Mouse (Mus musculus): ENCODE measurements at regions not wholly inside any gene's neighbourhood (a gene's known extent, or its start where the extent isn't known, plus 50 kb on each side); places are given as distances from the start of the nearest gene placed in this dataset.
A peak's percentile ranks its signal among the peaks of the same experiment; 100 is the strongest.

DNA sequence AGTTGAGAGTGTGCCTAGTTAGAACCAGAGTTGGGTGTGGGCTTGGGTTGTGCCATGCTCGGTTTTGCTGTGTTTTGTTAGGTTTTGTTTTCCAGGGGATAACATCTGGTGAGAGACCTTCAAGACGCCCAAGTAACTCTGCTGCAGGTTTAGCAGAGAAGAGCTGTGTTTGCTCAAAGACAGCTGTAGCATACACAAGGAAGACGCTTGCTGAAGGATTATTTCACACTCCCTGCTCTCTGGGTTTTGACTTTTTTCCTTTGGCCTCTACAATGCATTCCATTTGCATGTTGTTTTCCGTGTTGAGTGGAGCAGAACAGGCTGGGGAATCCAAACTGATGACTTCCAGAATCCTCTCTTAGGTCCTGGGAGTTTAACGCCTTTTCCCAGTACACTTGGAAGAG, 170.8 kb downstream of the Kctd12 start:
- Histone ChIP-seq H3K9ac (replicated peaks) (no peak overlapping the region), H3K27ac (ENCODE audit: low read depth) (peak overlapping the region; percentile 71; the same call in 1 of the 2 replicates), H3K36me3 (replicated peaks; ENCODE audit: insufficient read depth, low read length) (no peaks in the 10 kb centered on the region), H3K27me3 (ENCODE audit: insufficient read depth, low read length) (no peaks in the 10 kb centered on the region), H3K9me3 (ENCODE audit: low read length) (no peaks in the 10 kb centered on the region), H3K4me2 (ENCODE audit: low read depth, low read length) (peak overlapping the region; percentile 45; the same call in 1 of the 2 replicates), H3K4me1 (ENCODE audit: insufficient read depth) (peaks cover 9% of the 10 kb centered on the region), H3K4me3 (ENCODE audit: low read depth, low read length) (no peak overlapping the region)
- WGBS (ENCODE audit: insufficient replicate concordance) = 45% methylated on average over 5 of the region's 5 CpGs
- ATAC-seq (no peak), DNase-seq (no peak)
- TF ChIP-seq EP300 (IDR thresholded peaks at IDR 0.05; ENCODE audit: low read depth) (no peak), CTCF (IDR thresholded peaks at IDR 0.05; ENCODE audit: low read depth) (no peak)

DNA sequence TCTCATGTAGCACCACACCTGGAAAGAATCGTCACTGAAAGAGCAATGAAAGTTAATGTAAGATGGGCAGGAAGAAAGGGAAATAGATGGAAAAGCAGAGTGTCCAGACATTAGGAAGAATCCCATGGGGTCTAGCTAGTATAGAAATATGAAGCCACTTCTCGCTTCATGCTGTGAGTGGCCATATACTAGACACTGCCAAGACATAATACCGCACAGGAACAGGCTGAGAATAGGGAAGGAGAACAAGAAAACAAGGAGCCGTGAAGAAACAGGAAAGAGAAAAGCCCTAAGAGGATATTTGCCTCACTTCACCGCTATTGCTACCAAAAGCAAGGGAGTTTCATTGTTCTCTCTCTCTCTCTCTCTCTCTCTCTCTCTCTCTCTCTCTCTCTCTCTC, 171.4 kb downstream of the Kctd12 start:
- H3K4me2 ChIP-seq (ENCODE audit: low read depth, low read length) = peak overlapping the region; percentile 45
- H3K27me3 ChIP-seq (ENCODE audit: insufficient read depth, low read length) = no peaks in the 10 kb centered on the region
- peak overlapping the region; percentile 71 for H3K27ac ChIP-seq (ENCODE audit: low read depth)
- TF ChIP-seq EP300 (IDR thresholded peaks at IDR 0.05; ENCODE audit: low read depth) (no peak), CTCF (IDR thresholded peaks at IDR 0.05; ENCODE audit: low read depth) (no peak)
- 34% methylated on average over 5 of the region's 5 CpGs for WGBS (ENCODE audit: insufficient replicate concordance)
- H3K9ac ChIP-seq (replicated peaks) = no peak overlapping the region
- no peak overlapping the region for H3K4me3 ChIP-seq (ENCODE audit: low read depth, low read length)
- no peak for ATAC-seq
- peaks cover 13% of the 10 kb centered on the region for H3K4me1 ChIP-seq (ENCODE audit: insufficient read depth)
- DNase-seq = no peak
- H3K36me3 ChIP-seq (replicated peaks; ENCODE audit: insufficient read depth, low read length) = no peaks in the 10 kb centered on the region
- H3K9me3 ChIP-seq (ENCODE audit: low read length) = no peaks in the 10 kb centered on the region

DNA sequence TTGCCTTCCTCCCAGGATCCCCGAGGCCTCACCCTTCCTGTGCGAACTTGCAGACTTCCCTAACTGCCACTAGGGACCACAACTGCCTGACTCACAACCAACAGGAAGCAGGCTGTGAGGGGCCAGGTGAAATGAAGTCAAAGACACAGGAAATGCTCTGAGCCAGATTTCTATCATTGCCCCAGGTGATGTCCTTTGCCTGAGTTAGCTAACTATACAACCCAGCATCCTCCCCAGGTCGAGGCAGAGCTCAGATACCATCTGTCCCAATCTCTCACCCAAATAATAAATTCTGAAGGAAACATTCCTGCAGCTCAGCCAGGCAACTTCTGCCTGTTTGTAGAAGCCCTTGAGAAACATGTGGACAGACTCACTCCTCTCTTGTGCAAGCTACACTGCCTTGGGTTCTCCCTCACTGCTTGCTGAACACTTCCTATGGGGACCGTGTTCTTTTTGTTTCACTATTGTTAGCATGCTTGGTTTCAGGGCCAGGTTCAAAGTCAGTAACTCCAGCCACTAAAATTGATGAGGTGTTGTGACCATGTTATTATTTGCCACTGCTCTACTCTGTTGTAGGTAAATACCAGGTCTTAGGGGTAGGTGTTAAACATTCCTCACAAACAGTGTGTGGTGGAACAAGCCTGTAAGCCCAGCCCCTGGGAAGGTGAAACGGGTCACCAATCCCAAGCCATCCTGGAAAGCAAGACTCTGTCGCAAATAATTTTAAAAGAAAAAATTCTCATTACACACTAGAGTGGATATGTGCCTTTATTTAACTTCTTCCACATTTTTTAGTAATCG, 172.1 kb downstream of the Kctd12 start:
- TF ChIP-seq CTCF (IDR thresholded peaks at IDR 0.05; ENCODE audit: low read depth) (peak; percentile 48), EP300 (IDR thresholded peaks at IDR 0.05; ENCODE audit: low read depth) (no peak)
- peak; percentile 58 for ATAC-seq
- Histone ChIP-seq H3K27ac (ENCODE audit: low read depth) (peak overlapping the region; percentile 71), H3K4me2 (ENCODE audit: low read depth, low read length) (peak overlapping the region; percentile 45), H3K4me1 (ENCODE audit: insufficient read depth) (peaks cover 13% of the 10 kb centered on the region), H3K36me3 (replicated peaks; ENCODE audit: insufficient read depth, low read length) (no peaks in the 10 kb centered on the region), H3K9me3 (ENCODE audit: low read length) (no peaks in the 10 kb centered on the region), H3K9ac (replicated peaks) (no peak overlapping the region; the same call in 1 of the 2 replicates), H3K4me3 (ENCODE audit: low read depth, low read length) (no peak overlapping the region; the same call in 1 of the 2 replicates), H3K27me3 (ENCODE audit: insufficient read depth, low read length) (no peaks in the 10 kb centered on the region)
- peak; percentile 20 for DNase-seq
- WGBS (ENCODE audit: insufficient replicate concordance) = 33% methylated on average over 7 of the region's 7 CpGs

DNA sequence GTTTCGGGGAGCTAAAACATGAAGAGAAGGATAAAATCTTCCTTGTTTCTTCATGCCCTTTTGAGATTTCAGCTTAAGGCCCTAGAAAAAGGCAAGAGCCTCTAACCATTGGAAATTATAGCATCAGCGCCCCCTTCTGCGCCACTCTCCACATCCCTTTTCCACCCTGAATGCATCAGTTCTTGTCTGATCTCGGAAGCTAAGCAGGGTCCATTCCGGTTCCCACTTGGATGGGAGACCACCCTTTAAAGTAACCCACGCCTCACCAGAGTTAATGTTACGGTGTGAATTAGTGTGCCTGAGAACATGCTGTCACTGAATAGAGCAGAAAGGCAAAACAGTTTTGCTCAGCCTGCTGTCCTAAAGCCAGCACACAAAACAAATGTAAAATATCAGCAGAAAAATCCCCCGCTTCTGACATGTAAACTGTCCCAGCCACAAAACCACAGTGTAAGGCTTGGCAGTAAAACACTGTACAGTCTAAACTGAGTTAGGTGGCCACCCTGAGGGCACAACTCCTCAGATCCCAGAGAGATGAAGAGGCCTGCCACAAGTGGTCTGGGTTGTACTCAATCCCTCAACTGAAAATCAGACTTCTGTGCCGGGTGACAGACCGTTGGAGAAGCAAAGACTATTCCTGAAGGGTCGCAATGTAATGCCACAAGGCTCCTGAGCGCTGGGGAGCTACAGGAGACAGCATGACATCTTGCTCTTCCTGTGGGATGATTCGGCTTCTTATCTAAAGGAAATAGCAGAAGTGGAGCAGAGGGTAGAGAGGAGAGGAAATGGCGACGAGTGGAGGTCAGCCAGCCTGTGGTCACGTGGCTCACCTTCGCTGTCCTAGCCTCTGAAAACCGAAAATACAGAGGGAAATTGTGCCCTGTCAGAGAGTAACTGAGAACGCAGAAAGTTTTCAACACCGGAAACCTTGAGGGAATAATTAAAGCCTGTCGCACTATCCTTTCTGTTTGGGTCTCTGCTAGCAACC, 176.2 kb downstream of the Kctd12 start:
- Histone ChIP-seq H3K4me1 (ENCODE audit: insufficient read depth) (peaks cover 13% of the 10 kb centered on the region), H3K9me3 (ENCODE audit: low read length) (no peaks in the 10 kb centered on the region), H3K4me2 (ENCODE audit: low read depth, low read length) (peak overlapping the region; percentile 57), H3K4me3 (ENCODE audit: low read depth, low read length) (peak overlapping the region; percentile 0; the same call in 1 of the 2 replicates), H3K9ac (replicated peaks) (no peak overlapping the region), H3K27ac (ENCODE audit: low read depth) (peak overlapping the region; percentile 81), H3K27me3 (ENCODE audit: insufficient read depth, low read length) (no peaks in the 10 kb centered on the region), H3K36me3 (replicated peaks; ENCODE audit: insufficient read depth, low read length) (no peaks in the 10 kb centered on the region)
- TF ChIP-seq EP300 (IDR thresholded peaks at IDR 0.05; ENCODE audit: low read depth) (no peak), CTCF (IDR thresholded peaks at IDR 0.05; ENCODE audit: low read depth) (peak; percentile 52)
- ATAC-seq (peak; percentile 74), DNase-seq (peak; percentile 41)
- 22% methylated on average over 21 of the region's 21 CpGs for WGBS (ENCODE audit: insufficient replicate concordance)

DNA sequence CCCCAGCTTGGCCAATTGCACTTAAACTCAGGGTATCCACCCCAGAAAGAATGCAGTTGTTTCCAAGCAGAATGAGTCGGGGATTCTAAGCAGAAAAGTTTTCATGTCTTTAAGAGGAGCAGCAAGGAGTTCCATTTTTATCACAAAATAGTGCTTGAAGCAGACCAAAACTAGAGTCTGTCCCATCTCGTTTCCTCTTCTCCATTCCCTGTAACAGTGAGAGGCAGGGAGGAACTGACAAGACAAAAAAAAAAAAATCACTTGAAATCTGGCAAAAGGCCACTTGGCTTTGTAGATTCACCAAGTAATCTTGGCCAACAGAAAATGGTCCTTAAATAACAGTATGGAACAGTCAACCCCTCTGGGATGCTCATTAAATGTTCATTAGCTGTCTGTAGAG, 186.8 kb downstream of the Kctd12 start:
- no peaks in the 10 kb centered on the region for H3K27me3 ChIP-seq (ENCODE audit: insufficient read depth, low read length)
- no peaks in the 10 kb centered on the region for H3K36me3 ChIP-seq (replicated peaks; ENCODE audit: insufficient read depth, low read length)
- no peaks in the 10 kb centered on the region for H3K9me3 ChIP-seq (ENCODE audit: low read length)
- DNase-seq = no peak
- 32% methylated on average over 2 of the region's 2 CpGs for WGBS (ENCODE audit: insufficient replicate concordance)
- no peaks in the 10 kb centered on the region for H3K4me1 ChIP-seq (ENCODE audit: insufficient read depth)
- no peak overlapping the region for H3K4me3 ChIP-seq (ENCODE audit: low read depth, low read length)
- ATAC-seq = no peak
- H3K4me2 ChIP-seq (ENCODE audit: low read depth, low read length) = no peak overlapping the region
- H3K9ac ChIP-seq (replicated peaks) = no peak overlapping the region
- H3K27ac ChIP-seq (ENCODE audit: low read depth) = no peak overlapping the region
- TF ChIP-seq EP300 (IDR thresholded peaks at IDR 0.05; ENCODE audit: low read depth) (no peak), CTCF (IDR thresholded peaks at IDR 0.05; ENCODE audit: low read depth) (no peak)

DNA sequence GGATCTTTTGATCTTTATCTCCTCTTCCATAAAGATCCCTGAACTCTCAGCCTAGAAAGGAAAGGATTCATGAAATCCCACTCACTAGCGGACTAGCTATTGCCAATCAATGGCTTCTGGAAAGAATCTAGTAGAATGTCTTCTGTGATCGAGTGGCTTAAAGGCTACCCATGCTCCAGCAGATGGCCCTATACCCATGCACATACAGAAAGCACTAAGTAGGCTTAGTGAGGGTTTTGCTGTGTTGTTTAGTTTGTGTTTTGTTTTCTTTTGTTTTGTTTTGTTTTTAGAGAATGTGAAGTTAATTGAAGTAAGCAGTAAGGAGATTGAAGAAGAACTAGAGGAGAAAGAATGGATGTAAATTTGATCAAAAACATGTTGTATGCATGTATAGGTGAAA, 187.5 kb downstream of the Kctd12 start:
- ATAC-seq (no peak), DNase-seq (no peak)
- Histone ChIP-seq H3K27me3 (ENCODE audit: insufficient read depth, low read length) (no peaks in the 10 kb centered on the region), H3K4me2 (ENCODE audit: low read depth, low read length) (no peak overlapping the region), H3K36me3 (replicated peaks; ENCODE audit: insufficient read depth, low read length) (no peaks in the 10 kb centered on the region), H3K9ac (replicated peaks) (no peak overlapping the region), H3K4me1 (ENCODE audit: insufficient read depth) (no peaks in the 10 kb centered on the region), H3K27ac (ENCODE audit: low read depth) (no peak overlapping the region), H3K4me3 (ENCODE audit: low read depth, low read length) (no peak overlapping the region), H3K9me3 (ENCODE audit: low read length) (no peaks in the 10 kb centered on the region)
- TF ChIP-seq EP300 (IDR thresholded peaks at IDR 0.05; ENCODE audit: low read depth) = no peak
- peak; percentile 50 for TF ChIP-seq CTCF (IDR thresholded peaks at IDR 0.05; ENCODE audit: low read depth)
- WGBS (ENCODE audit: insufficient replicate concordance) = 79% methylated on average over 2 of the region's 2 CpGs
